Comparison of ENCODE assay signal across 9 mouse cellular contexts in genomic region chr7:109000315-109000954, GRCm38 (mm10). TPM values are rescaled to one million over a fixed set of nuclear protein-coding genes. Genes with fewer than 3 reads are reported as not detected.
DNase-seq lines count a peak whose midpoint lies in the region; ATAC-seq and TF ChIP-seq lines count a peak whose summit lies in the region.
"Had no signal": no experiment of that assay in that cellular context is flagged by ENCODE, and none has a peak within 500 bp of the region (broad histone marks: within the 10 kb centered on the region; RNA-seq: fewer than 3 reads in every experiment).

No protein-coding gene starts in this region.

- no peaks in the 10 kb centered on the region for H3K4me1 ChIP-seq in heart, postnatal 0 days (ENCODE audit: control insufficient read depth, insufficient read depth)
- no peaks in the 10 kb centered on the region for H3K4me1 ChIP-seq in heart, embryonic 12.5 days (replicated peaks)
- H3K4me1 ChIP-seq in midbrain, embryonic 15.5 days: no peaks in the 10 kb centered on the region

- no peak for ATAC-seq in heart, postnatal 0 days (ENCODE audit: insufficient read depth, low read depth)
- ATAC-seq in heart, embryonic 12.5 days (ENCODE audit: insufficient number of reproducible peaks, low FRiP score): no peak
- ATAC-seq in CD4-positive, CD25-positive, alpha-beta regulatory T cell, adult 4 months: peak; percentile 43
- peak; percentile 32 for ATAC-seq in inflammation-experienced regulatory T-cells, adult 6 months
- ATAC-seq in midbrain, embryonic 15.5 days (replicated peaks): 0 out of 2 replicates have a peak, but pooled peaks have one; percentile 44

- H3K9ac ChIP-seq in heart, postnatal 0 days (replicated peaks; ENCODE audit: low read depth, low read length): no peak overlapping the region
- H3K9ac ChIP-seq in heart, embryonic 12.5 days: no peak overlapping the region
- H3K9ac ChIP-seq in midbrain, embryonic 15.5 days: no peak overlapping the region

- H3K27me3 ChIP-seq in heart, postnatal 0 days (ENCODE audit: control insufficient read depth, insufficient read depth, low read length): 0 out of 2 replicates have a peak, but pooled peaks cover 11% of the 10 kb centered on the region
- H3K27me3 ChIP-seq in heart, embryonic 12.5 days (replicated peaks): 0 out of 2 replicates have a peak, but pooled peaks cover 2% of the 10 kb centered on the region
- no peaks in the 10 kb centered on the region for H3K27me3 ChIP-seq in midbrain, embryonic 15.5 days (replicated peaks)

- peak; percentile 36 for TF ChIP-seq CTCF in heart, postnatal 0 days (IDR thresholded peaks at IDR 0.05; ENCODE audit: low read depth)

- H3K27ac ChIP-seq in heart, postnatal 0 days (ENCODE audit: low read depth): no peak overlapping the region
- no peak overlapping the region for H3K27ac ChIP-seq in heart, embryonic 12.5 days (ENCODE audit: poor library complexity, severe bottlenecking)
- H3K27ac ChIP-seq in midbrain, embryonic 15.5 days: no peak overlapping the region
- H3K27ac ChIP-seq: macrophage had no signal

- H3K4me3 ChIP-seq in heart, postnatal 0 days (ENCODE audit: low read depth, low read length): no peak overlapping the region
- H3K4me3 ChIP-seq in heart, embryonic 12.5 days: no peak overlapping the region
- H3K4me3 ChIP-seq in midbrain, embryonic 15.5 days: no peak overlapping the region

- WGBS in heart, postnatal 0 days: 36% methylated on average over 4 of the region's 4 CpGs
- WGBS in heart, embryonic 12.5 days: 37% methylated on average over 4 of the region's 4 CpGs
- WGBS in midbrain, embryonic 15.5 days: 38% methylated on average over 4 of the region's 4 CpGs

- no peak overlapping the region for H3K4me2 ChIP-seq in heart, postnatal 0 days (ENCODE audit: low read depth, low read length)
- no peak overlapping the region for H3K4me2 ChIP-seq in heart, embryonic 12.5 days
- no peak overlapping the region for H3K4me2 ChIP-seq in midbrain, embryonic 15.5 days

- no peaks in the 10 kb centered on the region for H3K9me3 ChIP-seq in heart, postnatal 0 days (replicated peaks; ENCODE audit: control insufficient read depth, low read length)
- H3K9me3 ChIP-seq in heart, embryonic 12.5 days (replicated peaks): no peaks in the 10 kb centered on the region
- H3K9me3 ChIP-seq in midbrain, embryonic 15.5 days: no peaks in the 10 kb centered on the region

- no peak for TF ChIP-seq EP300 in heart, postnatal 0 days (IDR thresholded peaks at IDR 0.05; ENCODE audit: low read depth)

- DNase-seq in heart, postnatal 0 days (ENCODE audit: low spot score): no peak
- DNase-seq in cerebellum, postnatal 14 days: peak; percentile 72 to 77
- DNase-seq in urinary bladder, postnatal 4 days (ENCODE audit: low spot score in 2 of 2): no peak
- no peak for DNase-seq in urinary bladder, postnatal 10 days (ENCODE audit: low spot score)

- no peaks in the 10 kb centered on the region for H3K36me3 ChIP-seq in heart, postnatal 0 days (replicated peaks; ENCODE audit: control insufficient read depth, insufficient read depth, low read length)
- H3K36me3 ChIP-seq in heart, embryonic 12.5 days: no peaks in the 10 kb centered on the region
- H3K36me3 ChIP-seq in midbrain, embryonic 15.5 days (replicated peaks): no peaks in the 10 kb centered on the region

RNA-seq across cellular contexts. Expression of gene Tub, which starts 50.3 kb away (rescaled TPM):
- 0.88 and 3.9 TPM in 2 replicates for total RNA-seq in heart, postnatal 0 days (2014; rRNA removed; ENCODE audit: low replicate concordance)
- polyA plus RNA-seq in heart, postnatal 0 days (2015; fragmentation: Nextera tagmentation; extraction: Ambion mirVana): 0.30 and 0.33 TPM in 2 replicates
- polyA plus RNA-seq in heart, embryonic 12.5 days (2016; fragmentation: Nextera tagmentation; extraction: Ambion mirVana): 0.54 and 0.61 TPM in 2 replicates
- polyA plus RNA-seq in CD4-positive, CD25-positive, alpha-beta regulatory T cell, adult 4 months (2017; shearing (Covaris generic)): under 1 TPM; 0.34 to 0.37 TPM
- polyA plus RNA-seq in inflammation-experienced regulatory T-cells, adult 6 months (2017; shearing (Covaris generic)): under 1 TPM; 0.26 to 0.55 (median 0.52) TPM
- 57.0 and 63.1 TPM in 2 replicates for polyA plus RNA-seq in midbrain, embryonic 15.5 days (2015; fragmentation: Nextera tagmentation; extraction: Ambion mirVana)
- polyA plus RNA-seq: macrophage had no signal

Comparison
In these comparisons a context has a peak if more than half of its experiments do, and no peak if none do; other contexts are left out.
1. ATAC-seq: peak in CD4-positive, CD25-positive, alpha-beta regulatory T cell, adult 4 months (single experiment), inflammation-experienced regulatory T-cells, adult 6 months (single experiment) and midbrain, embryonic 15.5 days (single experiment); none in heart, postnatal 0 days (single experiment) and heart, embryonic 12.5 days (single experiment).
2. DNase-seq: peak in cerebellum, postnatal 14 days (2 of 2); none in heart, postnatal 0 days (single experiment), urinary bladder, postnatal 4 days (0 of 2) and urinary bladder, postnatal 10 days (single experiment).
3. RNA of gene Tub, which starts 50.3 kb away (polyA plus RNA-seq): 57.0 to 63.1 TPM in midbrain, embryonic 15.5 days; 0.54 to 0.61 TPM in heart, embryonic 12.5 days, 0.26 to 0.55 TPM in inflammation-experienced regulatory T-cells, adult 6 months, 0.34 to 0.37 TPM in CD4-positive, CD25-positive, alpha-beta regulatory T cell, adult 4 months and 0.30 to 0.33 TPM in heart, postnatal 0 days; every median in the first group is over 10 times any median in the second.